Comparison of ENCODE assay signal across 29 mouse cellular contexts in the genomic region with DNA sequence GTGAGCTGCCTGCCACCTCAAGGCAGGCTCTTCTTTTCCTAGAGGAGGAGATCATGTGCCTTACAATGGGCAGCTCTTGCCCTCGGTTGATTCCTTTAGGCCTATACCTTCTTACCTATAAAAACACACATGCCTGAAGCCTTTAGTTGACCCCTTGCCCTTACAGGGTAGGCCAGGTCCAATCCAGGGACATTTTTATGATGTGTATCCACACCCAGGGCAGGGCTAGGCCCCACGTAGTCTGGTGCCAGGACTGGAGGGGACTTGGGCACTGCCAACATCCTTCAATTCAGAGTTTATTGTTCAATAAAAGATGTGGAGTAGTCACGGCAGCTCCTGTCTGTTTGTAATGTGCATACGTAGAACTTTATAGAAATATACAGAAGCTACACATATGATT. TPM values are rescaled to one million over a fixed set of nuclear protein-coding genes. Genes with fewer than 3 reads are reported as not detected.
DNase-seq lines count a peak whose midpoint lies in the region; ATAC-seq and TF ChIP-seq lines count a peak whose summit lies in the region.
"Had no signal": no experiment of that assay in that cellular context is flagged by ENCODE, and none has a peak within 500 bp of the region (broad histone marks: within the 10 kb centered on the region; RNA-seq: fewer than 3 reads in every experiment).

No protein-coding gene starts in this region.

- no peak overlapping the region for H3K4me3 ChIP-seq in forebrain, postnatal 0 days (ENCODE audit: low read depth, low read length)
- H3K4me3 ChIP-seq in forebrain, embryonic 15.5 days, result no peak overlapping the region
- H3K4me3 ChIP-seq in embryonic facial prominence, embryonic 13.5 days, result no peak overlapping the region
- no peak overlapping the region for H3K4me3 ChIP-seq in limb, embryonic 11.5 days (ENCODE audit: low read depth, low read length)
- H3K4me3 ChIP-seq in small intestine, adult 2 months (ENCODE audit: low read depth, low read length), result no peak overlapping the region
- H3K4me3 ChIP-seq: forebrain, embryonic 10.5 days; hindbrain, embryonic 12.5 days; liver, embryonic 13.5 days had no signal

- H3K27me3 ChIP-seq in forebrain, postnatal 0 days (ENCODE audit: insufficient read depth, low read length), result no peaks in the 10 kb centered on the region
- H3K27me3 ChIP-seq in forebrain, embryonic 15.5 days, result no peaks in the 10 kb centered on the region
- no peaks in the 10 kb centered on the region for H3K27me3 ChIP-seq in embryonic facial prominence, embryonic 13.5 days
- H3K27me3 ChIP-seq in limb, embryonic 11.5 days (ENCODE audit: control insufficient read depth, insufficient read depth, low read length), result no peaks in the 10 kb centered on the region
- H3K27me3 ChIP-seq in small intestine, adult 2 months (ENCODE audit: control insufficient read depth, insufficient read depth, low read length), result no peaks in the 10 kb centered on the region
- H3K27me3 ChIP-seq: hindbrain, embryonic 12.5 days; liver, embryonic 13.5 days had no signal

- WGBS in forebrain, postnatal 0 days, result 79% methylated on average over 4 of the region's 4 CpGs
- WGBS in forebrain, embryonic 15.5 days, result 78% methylated on average over 4 of the region's 4 CpGs
- 63% methylated on average over 4 of the region's 4 CpGs for WGBS in embryonic facial prominence, embryonic 13.5 days
- WGBS in limb, embryonic 11.5 days, result 36% methylated on average over 4 of the region's 4 CpGs
- 30% methylated on average over 4 of the region's 4 CpGs for WGBS in small intestine, adult 2 months

- no peak overlapping the region for H3K4me2 ChIP-seq in forebrain, postnatal 0 days (ENCODE audit: low read depth)
- no peak overlapping the region for H3K4me2 ChIP-seq in forebrain, embryonic 15.5 days (replicated peaks)
- no peak overlapping the region for H3K4me2 ChIP-seq in embryonic facial prominence, embryonic 13.5 days
- H3K4me2 ChIP-seq in limb, embryonic 11.5 days (ENCODE audit: low read depth, severe bottlenecking), result no peak overlapping the region
- H3K4me2 ChIP-seq: hindbrain, embryonic 12.5 days; liver, embryonic 13.5 days had no signal

- no peak for TF ChIP-seq CTCF in forebrain, postnatal 0 days (IDR thresholded peaks at IDR 0.05; ENCODE audit: low read depth)
- no peak for TF ChIP-seq CTCF in small intestine, adult 2 months (IDR thresholded peaks at IDR 0.05; ENCODE audit: extremely low read depth, insufficient read length, insufficient replicate concordance, low read depth, low read length)

- no peak overlapping the region for H3K9ac ChIP-seq in forebrain, postnatal 0 days
- H3K9ac ChIP-seq in forebrain, embryonic 15.5 days (replicated peaks), result no peak overlapping the region
- no peak overlapping the region for H3K9ac ChIP-seq in embryonic facial prominence, embryonic 13.5 days
- no peak overlapping the region for H3K9ac ChIP-seq in limb, embryonic 11.5 days (ENCODE audit: low read length)
- H3K9ac ChIP-seq: hindbrain, embryonic 12.5 days; liver, embryonic 13.5 days had no signal

- H3K9me3 ChIP-seq in forebrain, postnatal 0 days (ENCODE audit: low read length), result no peaks in the 10 kb centered on the region
- no peaks in the 10 kb centered on the region for H3K9me3 ChIP-seq in forebrain, embryonic 15.5 days
- no peaks in the 10 kb centered on the region for H3K9me3 ChIP-seq in embryonic facial prominence, embryonic 13.5 days
- no peaks in the 10 kb centered on the region for H3K9me3 ChIP-seq in limb, embryonic 11.5 days (ENCODE audit: control insufficient read depth, low read length)
- H3K9me3 ChIP-seq: hindbrain, embryonic 12.5 days; liver, embryonic 13.5 days had no signal

- H3K27ac ChIP-seq in forebrain, postnatal 0 days (ENCODE audit: low read depth, low read length), result peak overlapping the region; percentile 35; the same call in 1 of the 2 replicates
- H3K27ac ChIP-seq in forebrain, embryonic 15.5 days (replicated peaks), result no peak overlapping the region
- peak overlapping the region; percentile 28; the same call in 1 of the 2 replicates for H3K27ac ChIP-seq in embryonic facial prominence, embryonic 13.5 days
- peak overlapping the region; percentile 97 for H3K27ac ChIP-seq in limb, embryonic 11.5 days (replicated peaks; ENCODE audit: low read depth, low read length)
- peak overlapping the region; percentile 46 for H3K27ac ChIP-seq in small intestine, adult 2 months (ENCODE audit: insufficient read depth, low read depth, low read length)
- H3K27ac ChIP-seq: forebrain, embryonic 10.5 days; hindbrain, embryonic 12.5 days; hindbrain, postnatal 0 days; liver, embryonic 13.5 days had no signal

- intact Hi-C loops in heart, postnatal 36 days (cut with DNase I), result no loop called here

- no peaks in the 10 kb centered on the region for H3K36me3 ChIP-seq in forebrain, postnatal 0 days (ENCODE audit: insufficient read depth)
- H3K36me3 ChIP-seq in forebrain, embryonic 15.5 days, result no peaks in the 10 kb centered on the region
- no peaks in the 10 kb centered on the region for H3K36me3 ChIP-seq in embryonic facial prominence, embryonic 13.5 days
- H3K36me3 ChIP-seq in limb, embryonic 11.5 days (ENCODE audit: control insufficient read depth, insufficient read depth, low read length), result no peaks in the 10 kb centered on the region
- no peaks in the 10 kb centered on the region for H3K36me3 ChIP-seq in small intestine, adult 2 months (ENCODE audit: control insufficient read depth, insufficient read depth, low read length)
- H3K36me3 ChIP-seq: forebrain, embryonic 10.5 days; G1E; hindbrain, embryonic 12.5 days; liver, embryonic 13.5 days had no signal

- no peaks in the 10 kb centered on the region for H3K4me1 ChIP-seq in forebrain, postnatal 0 days (ENCODE audit: insufficient read depth)
- no peaks in the 10 kb centered on the region for H3K4me1 ChIP-seq in forebrain, embryonic 15.5 days
- peaks cover 29% of the 10 kb centered on the region for H3K4me1 ChIP-seq in embryonic facial prominence, embryonic 13.5 days
- H3K4me1 ChIP-seq in limb, embryonic 11.5 days (ENCODE audit: control insufficient read depth, insufficient read depth, low read length), result peaks cover 8% of the 10 kb centered on the region; the same call in 1 of the 2 replicates
- H3K4me1 ChIP-seq in small intestine, adult 2 months (ENCODE audit: control insufficient read depth, insufficient read depth, insufficient read length, low read length), result peaks cover 17% of the 10 kb centered on the region
- H3K4me1 ChIP-seq: hindbrain, embryonic 12.5 days; liver, embryonic 13.5 days had no signal

- ATAC-seq in forebrain, postnatal 0 days, result no peak
- no peak for ATAC-seq in forebrain, embryonic 15.5 days (replicated peaks)
- ATAC-seq in embryonic facial prominence, embryonic 13.5 days (ENCODE audit: insufficient number of reproducible peaks, insufficient read depth, low FRiP score, low TSS enrichment, low read depth), result no peak
- ATAC-seq in limb, embryonic 11.5 days (ENCODE audit: insufficient number of reproducible peaks, low FRiP score, low TSS enrichment, low read depth), result peak; percentile 31; the same call in 1 of the 2 replicates
- ATAC-seq: hindbrain, postnatal 0 days had no signal

- no peak for TF ChIP-seq POLR2A in small intestine, adult 2 months (IDR thresholded peaks at IDR 0.05; ENCODE audit: low read depth, low read length)

- no peak for DNase-seq in forebrain, postnatal 0 days
- peak; percentile 53 for DNase-seq in limb, embryonic 11.5 days (ENCODE audit: low spot score)
- DNase-seq in right cerebral cortex, adult 2 months (ENCODE audit: low spot score in 2 of 2), result no peak
- no peak for DNase-seq in heart, postnatal 36 days
- DNase-seq: adrenal gland, adult 8-10 months; cerebellum, adult 9-10 months; gastrocnemius, postnatal 14 days; heart, postnatal 14 days; kidney, adult 11 months; kidney, postnatal 14 days; left cerebral cortex, postnatal 4 days; liver, embryonic 13.5 days; lung, adult 2 months; lung, postnatal 10 days; thymus, adult 2 months; thymus, postnatal 36 days had no signal

RNA-seq across cellular contexts. Expression of a gene that starts 7.3 kb away (rescaled TPM):
- 0.48 TPM in 1 of 2 replicates, not detected in the other for total RNA-seq in forebrain, postnatal 0 days (2014; rRNA removed)
- polyA plus RNA-seq in forebrain, postnatal 0 days (2015; fragmentation: Nextera tagmentation; extraction: Ambion mirVana), result 0.29 TPM in 1 of 2 replicates, not detected in the other
- 0.09 TPM in 1 of 2 replicates, not detected in the other for polyA plus RNA-seq in forebrain, embryonic 15.5 days (2015; fragmentation: Nextera tagmentation; extraction: Ambion mirVana)
- 0.53 and 0.73 TPM in 2 replicates for polyA plus RNA-seq in embryonic facial prominence, embryonic 13.5 days (2015; fragmentation: Nextera tagmentation; extraction: Ambion mirVana)
- polyA plus RNA-seq in limb, embryonic 11.5 days (2014; fragmentation: Nextera tagmentation; extraction: Ambion mirVana), result 1.2 and 1.6 TPM in 2 replicates
- 4.8 and 47.8 TPM in 2 replicates for polyA plus RNA-seq in small intestine, adult 2 months (2012; rRNA removed)
- total RNA-seq in heart, postnatal 36 days (2021), result under 1 TPM; 0.27 to 0.36 TPM
- total RNA-seq: layer of hippocampus, postnatal 25 days; left cerebral cortex, postnatal 4 days had no signal
- polyA plus RNA-seq: neural tube, embryonic 14.5 days had no signal

RNA-seq across cellular contexts. Expression of a gene that starts 55.4 kb away (rescaled TPM):
- total RNA-seq in forebrain, postnatal 0 days (2014; rRNA removed), result 99.0 and 102 TPM in 2 replicates
- polyA plus RNA-seq in forebrain, postnatal 0 days (2015; fragmentation: Nextera tagmentation; extraction: Ambion mirVana), result 128 and 142 TPM in 2 replicates
- 138 and 142 TPM in 2 replicates for polyA plus RNA-seq in forebrain, embryonic 15.5 days (2015; fragmentation: Nextera tagmentation; extraction: Ambion mirVana)
- polyA plus RNA-seq in embryonic facial prominence, embryonic 13.5 days (2015; fragmentation: Nextera tagmentation; extraction: Ambion mirVana), result 1,128 and 1,158 TPM in 2 replicates
- 799 and 884 TPM in 2 replicates for polyA plus RNA-seq in limb, embryonic 11.5 days (2014; fragmentation: Nextera tagmentation; extraction: Ambion mirVana)
- 71.6 and 78.1 TPM in 2 replicates for polyA plus RNA-seq in small intestine, adult 2 months (2012; rRNA removed)
- 10 to 100 TPM; 80.6 to 93.5 TPM for total RNA-seq in heart, postnatal 36 days (2021)

RNA-seq across cellular contexts. Expression of a gene that starts 58.5 kb away (rescaled TPM):
- total RNA-seq in forebrain, postnatal 0 days (2014; rRNA removed), result 0.38 TPM in 1 of 2 replicates, not detected in the other
- 0.06 and 0.17 TPM in 2 replicates for polyA plus RNA-seq in forebrain, postnatal 0 days (2015; fragmentation: Nextera tagmentation; extraction: Ambion mirVana)
- not detected in 2 replicates for polyA plus RNA-seq in forebrain, embryonic 15.5 days (2015; fragmentation: Nextera tagmentation; extraction: Ambion mirVana)
- 0.30 and 0.69 TPM in 2 replicates for polyA plus RNA-seq in embryonic facial prominence, embryonic 13.5 days (2015; fragmentation: Nextera tagmentation; extraction: Ambion mirVana)
- polyA plus RNA-seq in limb, embryonic 11.5 days (2014; fragmentation: Nextera tagmentation; extraction: Ambion mirVana), result 1.0 and 1.3 TPM in 2 replicates
- polyA plus RNA-seq in small intestine, adult 2 months (2012; rRNA removed), result 2.5 and 4.1 TPM in 2 replicates
- total RNA-seq in heart, postnatal 36 days (2021), result under 1 TPM; 0.38 to 0.58 TPM
- total RNA-seq: common myeloid progenitor, adult 5-6 weeks; granulocyte monocyte progenitor cell, adult 5-6 weeks; hindbrain, postnatal 0 days; layer of hippocampus, adult 18-20 months; layer of hippocampus, postnatal 25 days; left cerebral cortex, postnatal 4 days had no signal
- polyA plus RNA-seq: G1E; hindbrain, postnatal 0 days; kidney, embryonic 14.5 days; neural tube, embryonic 14.5 days had no signal
